21 mouse cellular contexts compared by ENCODE assay signal in the genomic region with DNA sequence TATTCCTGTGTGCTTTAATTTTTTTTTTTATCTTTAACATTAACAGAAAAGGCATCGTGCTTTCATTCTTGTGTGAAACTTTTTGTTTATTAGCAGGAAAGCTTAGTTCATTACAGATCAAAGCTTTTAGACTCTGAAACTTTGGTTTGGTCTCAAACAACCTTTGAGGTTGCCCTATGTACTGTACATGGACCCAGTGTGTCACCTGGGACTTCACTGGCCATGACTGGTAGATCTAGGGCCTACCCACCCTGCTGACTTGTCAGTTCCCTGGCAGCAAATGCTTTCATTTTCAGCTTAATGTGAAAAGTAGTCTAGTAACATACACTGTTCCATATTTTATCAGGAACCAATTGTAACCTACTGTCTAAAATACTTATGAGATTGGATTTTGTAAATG.
DNase-seq lines count a peak whose midpoint lies in the region; ATAC-seq and TF ChIP-seq lines count a peak whose summit lies in the region.
"Had no signal": no experiment of that assay in that cellular context is flagged by ENCODE, and none has a peak within 500 bp of the region (broad histone marks: within the 10 kb centered on the region; RNA-seq: fewer than 3 reads in every experiment).

No protein-coding gene starts in this region.

- H3K9ac ChIP-seq in intestine, postnatal 0 days (ENCODE audit: low read depth, low read length) = no peak overlapping the region
- H3K9ac ChIP-seq in intestine, embryonic 15.5 days = no peak overlapping the region
- H3K9ac ChIP-seq in liver, adult 2 months (ENCODE audit: low read depth, low read length) = no peak overlapping the region
- no peak overlapping the region for H3K9ac ChIP-seq in liver, embryonic 12.5 days

- 76% methylated on average over 1 of the region's 1 CpGs for WGBS in intestine, postnatal 0 days
- 83% methylated on average over 1 of the region's 1 CpGs for whole genome bisulfite sequencing in intestine, embryonic 15.5 days
- 44% methylated on average over 1 of the region's 1 CpGs for WGBS in liver, adult 2 months
- WGBS in liver, embryonic 12.5 days (ENCODE audit: insufficient replicate concordance) = 84% methylated on average over 1 of the region's 1 CpGs
- 50% methylated on average over 1 of the region's 1 CpGs for WGBS in small intestine, adult 2 months

- no peaks in the 10 kb centered on the region for H3K4me1 ChIP-seq in intestine, postnatal 0 days (replicated peaks; ENCODE audit: control insufficient read depth, insufficient read depth, low read length)
- H3K4me1 ChIP-seq in intestine, embryonic 15.5 days (replicated peaks) = no peaks in the 10 kb centered on the region
- H3K4me1 ChIP-seq in liver, adult 2 months (ENCODE audit: control insufficient read depth, insufficient read depth, low read length) = no peaks in the 10 kb centered on the region; the same call in 1 of the 2 replicates
- no peaks in the 10 kb centered on the region for H3K4me1 ChIP-seq in liver, embryonic 12.5 days
- peaks cover 3% of the 10 kb centered on the region; the same call in 1 of the 2 replicates for H3K4me1 ChIP-seq in small intestine, adult 2 months (ENCODE audit: control insufficient read depth, insufficient read depth, insufficient read length, low read length)

- H3K79me2 ChIP-seq in liver, adult 2 months (ENCODE audit: control insufficient read depth, insufficient read depth, low read length) = no peaks in the 10 kb centered on the region

- no peak overlapping the region for H3K27ac ChIP-seq in intestine, postnatal 0 days (ENCODE audit: low read depth, low read length)
- H3K27ac ChIP-seq in intestine, embryonic 15.5 days = no peak overlapping the region
- H3K27ac ChIP-seq in liver, adult 2 months (replicated peaks; ENCODE audit: insufficient read depth, low read depth, low read length) = no peak overlapping the region
- H3K27ac ChIP-seq in liver, embryonic 12.5 days = no peak overlapping the region
- peak overlapping the region; percentile 88 for H3K27ac ChIP-seq in small intestine, adult 2 months (ENCODE audit: insufficient read depth, low read depth, low read length)

- no peak overlapping the region for H3K4me2 ChIP-seq in intestine, postnatal 0 days (replicated peaks; ENCODE audit: low read depth)
- no peak overlapping the region for H3K4me2 ChIP-seq in intestine, embryonic 15.5 days (replicated peaks)
- H3K4me2 ChIP-seq in liver, embryonic 12.5 days = no peak overlapping the region

- ATAC-seq in intestine, postnatal 0 days = peak; percentile 85
- no peak; the same call in 1 of the 2 replicates for ATAC-seq in intestine, embryonic 15.5 days
- ATAC-seq in liver, embryonic 12.5 days = no peak
- ATAC-seq: activated CD4-positive, CD25-positive, alpha-beta regulatory T cell, adult 4 months; CD4-positive, CD25-positive, alpha-beta regulatory T cell, adult 4 months; Patski had no signal

- DNase-seq in liver, adult 2 months (ENCODE audit: extremely low read depth, low read depth, low spot score) = peak; percentile 55
- DNase-seq in spleen, adult 12 weeks (ENCODE audit: low spot score) = no peak
- DNase-seq: adrenal gland, adult 2 months; adrenal gland, adult 8-10 months; adrenal gland, postnatal 10 days; adrenal gland, postnatal 14 days; adrenal gland, postnatal 25 days; adrenal gland, postnatal 36 days; B cell, adult 2 months; cerebellum, adult 11 months; cerebellum, adult 11-12 months; cerebellum, adult 18-20 months had no signal

- no peak for TF ChIP-seq CTCF in intestine, postnatal 0 days (IDR thresholded peaks at IDR 0.05; ENCODE audit: low read depth)
- no peak for TF ChIP-seq CTCF in liver, adult 2 months (IDR thresholded peaks at IDR 0.05; ENCODE audit: low read depth, low read length)
- TF ChIP-seq CTCF in small intestine, adult 2 months (IDR thresholded peaks at IDR 0.05; ENCODE audit: extremely low read depth, insufficient read length, insufficient replicate concordance, low read depth, low read length) = no peak

- H3K27me3 ChIP-seq in intestine, postnatal 0 days (replicated peaks; ENCODE audit: control insufficient read depth, insufficient read depth, low read length) = no peaks in the 10 kb centered on the region
- no peaks in the 10 kb centered on the region for H3K27me3 ChIP-seq in intestine, embryonic 15.5 days (replicated peaks)
- H3K27me3 ChIP-seq in liver, adult 2 months (ENCODE audit: control insufficient read depth, insufficient read depth, low read length) = no peaks in the 10 kb centered on the region
- no peaks in the 10 kb centered on the region for H3K27me3 ChIP-seq in liver, embryonic 12.5 days (replicated peaks)
- no peaks in the 10 kb centered on the region for H3K27me3 ChIP-seq in small intestine, adult 2 months (ENCODE audit: control insufficient read depth, insufficient read depth, low read length)
- H3K27me3 ChIP-seq: CH12.LX, Patski had no signal

- no peaks in the 10 kb centered on the region for H3K9me3 ChIP-seq in intestine, postnatal 0 days (ENCODE audit: control insufficient read depth)
- H3K9me3 ChIP-seq in intestine, embryonic 15.5 days = no peaks in the 10 kb centered on the region
- H3K9me3 ChIP-seq in liver, embryonic 12.5 days (replicated peaks) = no peaks in the 10 kb centered on the region
- H3K9me3 ChIP-seq: G1E had no signal

- no peak for TF ChIP-seq POLR2A in liver, adult 2 months (IDR thresholded peaks at IDR 0.05; ENCODE audit: extremely low read depth, insufficient read depth, low read length)
- no peak for TF ChIP-seq POLR2A in small intestine, adult 2 months (IDR thresholded peaks at IDR 0.05; ENCODE audit: low read depth, low read length)

- peaks cover 13% of the 10 kb centered on the region for H3K36me3 ChIP-seq in intestine, postnatal 0 days (ENCODE audit: control insufficient read depth, insufficient read depth)
- H3K36me3 ChIP-seq in intestine, embryonic 15.5 days = no peaks in the 10 kb centered on the region
- peaks cover 23% of the 10 kb centered on the region for H3K36me3 ChIP-seq in liver, adult 2 months (ENCODE audit: control insufficient read depth, insufficient read depth, low read length)
- peaks cover 91% of the 10 kb centered on the region for H3K36me3 ChIP-seq in liver, embryonic 12.5 days
- peaks cover 16% of the 10 kb centered on the region for H3K36me3 ChIP-seq in small intestine, adult 2 months (ENCODE audit: control insufficient read depth, insufficient read depth, low read length)

- no peak overlapping the region for H3K4me3 ChIP-seq in intestine, postnatal 0 days (ENCODE audit: low read depth, low read length)
- H3K4me3 ChIP-seq in intestine, embryonic 15.5 days (replicated peaks) = no peak overlapping the region
- H3K4me3 ChIP-seq in liver, adult 2 months (ENCODE audit: insufficient read depth, low read depth, low read length) = no peak overlapping the region
- no peak overlapping the region for H3K4me3 ChIP-seq in liver, embryonic 12.5 days
- no peak overlapping the region for H3K4me3 ChIP-seq in small intestine, adult 2 months (ENCODE audit: low read depth, low read length)
